ENCODE assay signal across 8 mouse cellular contexts in genomic region chr10:25331321-25332049, GRCm38 (mm10). TPM values are rescaled to one million over a fixed set of nuclear protein-coding genes. Genes with fewer than 3 reads are reported as not detected.
DNase-seq lines count a peak whose midpoint lies in the region; ATAC-seq and TF ChIP-seq lines count a peak whose summit lies in the region.

No protein-coding gene starts in this region.

- no peaks in the 10 kb centered on the region for H3K27me3 ChIP-seq in forebrain, embryonic 13.5 days
- no peaks in the 10 kb centered on the region for H3K27me3 ChIP-seq in forebrain, embryonic 14.5 days (replicated peaks; ENCODE audit: control insufficient read depth, insufficient read depth, low read length)
- H3K27me3 ChIP-seq in liver, postnatal 0 days (ENCODE audit: insufficient read depth, low read length) = no peaks in the 10 kb centered on the region

- 61% methylated on average over 9 of the region's 9 CpGs for WGBS in forebrain, embryonic 13.5 days
- WGBS in forebrain, embryonic 14.5 days = 60% methylated on average over 9 of the region's 9 CpGs
- 51% methylated on average over 9 of the region's 9 CpGs for WGBS in liver, postnatal 0 days (ENCODE audit: insufficient replicate concordance)

- no peak for TF ChIP-seq CTCF in liver, postnatal 0 days (IDR thresholded peaks at IDR 0.05; ENCODE audit: low read depth)

- H3K27ac ChIP-seq in forebrain, embryonic 13.5 days = no peak overlapping the region
- no peak overlapping the region for H3K27ac ChIP-seq in forebrain, embryonic 14.5 days (ENCODE audit: low read depth, low read length)
- H3K27ac ChIP-seq in liver, postnatal 0 days (ENCODE audit: low read depth) = no peak overlapping the region

- H3K4me1 ChIP-seq in forebrain, embryonic 13.5 days = no peaks in the 10 kb centered on the region
- H3K4me1 ChIP-seq in forebrain, embryonic 14.5 days (ENCODE audit: control insufficient read depth, insufficient read depth, low read length) = no peaks in the 10 kb centered on the region
- H3K4me1 ChIP-seq in liver, postnatal 0 days (ENCODE audit: insufficient read depth) = no peaks in the 10 kb centered on the region

- no peak for DNase-seq in forebrain, embryonic 14.5 days (ENCODE audit: low spot score)
- no peak for DNase-seq in liver, postnatal 0 days
- DNase-seq in liver = no peak
- peak; percentile 55 for DNase-seq in skeletal muscle tissue, adult 2 months (ENCODE audit: low read depth, low spot score)
- DNase-seq in adrenal gland, postnatal 10 days = no peak

- H3K36me3 ChIP-seq in forebrain, embryonic 13.5 days (ENCODE audit: poor library complexity, severe bottlenecking) = no peaks in the 10 kb centered on the region
- H3K36me3 ChIP-seq in forebrain, embryonic 14.5 days (ENCODE audit: control insufficient read depth, insufficient read depth, low read length) = no peaks in the 10 kb centered on the region
- H3K36me3 ChIP-seq in liver, postnatal 0 days (replicated peaks; ENCODE audit: insufficient read depth, low read length) = no peaks in the 10 kb centered on the region

- no peak overlapping the region for H3K4me3 ChIP-seq in forebrain, embryonic 13.5 days
- no peak overlapping the region for H3K4me3 ChIP-seq in forebrain, embryonic 14.5 days (ENCODE audit: low read depth, low read length)
- H3K4me3 ChIP-seq in liver, postnatal 0 days (ENCODE audit: low read depth, low read length) = no peak overlapping the region

- no peak for TF ChIP-seq EP300 in liver, postnatal 0 days (IDR thresholded peaks at IDR 0.05; ENCODE audit: low read depth)

- H3K4me2 ChIP-seq in forebrain, embryonic 13.5 days = no peak overlapping the region
- H3K4me2 ChIP-seq in forebrain, embryonic 14.5 days (ENCODE audit: low read length) = no peak overlapping the region
- no peak overlapping the region for H3K4me2 ChIP-seq in liver, postnatal 0 days (ENCODE audit: low read depth, low read length)

- H3K9me3 ChIP-seq in forebrain, embryonic 13.5 days (replicated peaks) = no peaks in the 10 kb centered on the region
- H3K9me3 ChIP-seq in forebrain, embryonic 14.5 days (replicated peaks; ENCODE audit: control insufficient read depth, low read length) = no peaks in the 10 kb centered on the region
- no peaks in the 10 kb centered on the region for H3K9me3 ChIP-seq in liver, postnatal 0 days (ENCODE audit: low read length)

- no peak overlapping the region for H3K9ac ChIP-seq in forebrain, embryonic 13.5 days
- H3K9ac ChIP-seq in forebrain, embryonic 14.5 days (ENCODE audit: low read length) = no peak overlapping the region
- H3K9ac ChIP-seq in liver, postnatal 0 days (replicated peaks) = no peak overlapping the region

- ATAC-seq in forebrain, embryonic 13.5 days = 0 out of 2 replicates have a peak, but pooled peaks have one; percentile 27
- ATAC-seq in forebrain, embryonic 14.5 days = no peak
- peak; percentile 80 for ATAC-seq in liver, postnatal 0 days
- ATAC-seq in hematopoietic stem cell, adult 5-6 weeks (replicated peaks in 1 of 2; ENCODE audit: insufficient read depth in 1 of 2, low FRiP score in 2 of 2, low TSS enrichment in 1 of 2, low read depth in 1 of 2, poor library complexity in 2 of 2, severe bottlenecking in 2 of 2) = peak; percentile 95 to 99
- no peak for ATAC-seq in cerebellum, adult (ENCODE audit: insufficient number of reproducible peaks, low FRiP score, low TSS enrichment)

RNA-seq across cellular contexts. Expression of gene Akap7, which starts 23.8 kb away (rescaled TPM):
- 14.5 and 16.2 TPM in 2 replicates for polyA plus RNA-seq in forebrain, embryonic 13.5 days (2015; fragmentation: Nextera tagmentation; extraction: Ambion mirVana)
- 20.3 and 28.0 TPM in 2 replicates for polyA plus RNA-seq in forebrain, embryonic 14.5 days (2014; fragmentation: Nextera tagmentation; extraction: Ambion mirVana)
- 15.9 and 21.0 TPM in 2 replicates for polyA plus RNA-seq in liver, postnatal 0 days (2015; fragmentation: Nextera tagmentation; extraction: Ambion mirVana)
- 64.8 and 86.1 TPM in 2 replicates for total RNA-seq in hematopoietic stem cell, adult 5-6 weeks (2017)
- 100 to 1,000 TPM in 1 of 2 experiments, 10 to 100 TPM in 1; 86.7 to 110 TPM for total RNA-seq in adrenal gland, postnatal 10 days (2021)

RNA-seq across cellular contexts. Expression of gene Epb41l2, which starts 28.1 kb away (rescaled TPM):
- polyA plus RNA-seq in forebrain, embryonic 13.5 days (2015; fragmentation: Nextera tagmentation; extraction: Ambion mirVana) = 22.7 and 24.1 TPM in 2 replicates
- 17.2 and 20.6 TPM in 2 replicates for polyA plus RNA-seq in forebrain, embryonic 14.5 days (2014; fragmentation: Nextera tagmentation; extraction: Ambion mirVana)
- 6.3 and 7.8 TPM in 2 replicates for polyA plus RNA-seq in liver, postnatal 0 days (2015; fragmentation: Nextera tagmentation; extraction: Ambion mirVana)
- 52.8 and 58.3 TPM in 2 replicates for total RNA-seq in hematopoietic stem cell, adult 5-6 weeks (2017)
- total RNA-seq in adrenal gland, postnatal 10 days (2021) = 100 to 1,000 TPM in 1 of 2 experiments, 10 to 100 TPM in 1; 95.8 to 111 TPM

Comparison
In these comparisons a context has a peak if more than half of its experiments do, and no peak if none do; other contexts are left out.
1. ATAC-seq: peak in forebrain, embryonic 13.5 days (single experiment), liver, postnatal 0 days (single experiment) and hematopoietic stem cell, adult 5-6 weeks (2 of 2); none in forebrain, embryonic 14.5 days (single experiment) and cerebellum, adult (single experiment).